Mouse (Mus musculus) cortical plate, adult 2 months (tissue): ENCODE results near the gene Gkn3. TPM values are rescaled to one million over a fixed set of nuclear protein-coding genes. Genes with fewer than 3 reads are reported as not detected.
A peak's percentile ranks its signal among the peaks of the same experiment; 100 is the strongest.

Experiments
- H3K27ac ChIP-seq: fragments of 200-500 bp; 2 replicates; pipeline ENCODE4 v1.5.1; 2012; ENCODE audit warnings: low read length, control low read depth, inconsistent platforms; ENCODE audit not compliant: insufficient read depth
- H3K4me1 ChIP-seq: fragments of 200-500 bp; 2 replicates; pipeline ENCODE4 v1.6.1; 2011; ENCODE audit warnings: low read length; ENCODE audit not compliant: control insufficient read depth, insufficient read depth
- H3K4me3 ChIP-seq: fragments of 200-500 bp; 2 replicates; pipeline ENCODE4 v1.5.1; 2011; ENCODE audit warnings: mild to moderate bottlenecking, low read length, control low read depth; ENCODE audit not compliant: insufficient read depth
- CTCF ChIP-seq: fragments of 200-500 bp; IDR thresholded peaks from 2 replicates; pipeline ENCODE4 v1.5.1; 2011; ENCODE audit warnings: mild to moderate bottlenecking, control low read depth, low read length; ENCODE audit not compliant: insufficient read depth; ENCODE audit errors: extremely low read depth
- POLR2A ChIP-seq: fragments of 200-500 bp; IDR thresholded peaks from 2 replicates; pipeline ENCODE4 v1.6.1; 2011; ENCODE audit warnings: mild to moderate bottlenecking, low read length, control low read depth; ENCODE audit not compliant: insufficient read depth; ENCODE audit errors: extremely low read depth
- polyA plus RNA-seq: library from polyadenylated mRNA; depleted of rRNA; stranded (reverse); fragments of >200 nt; gene quantifications from 2 replicates; pipeline ENCODE4 v1.2.3, GENCODE M21; 2012; rRNA removed

Gene Gkn3
- polyA plus RNA-seq, 1 experiment = 42.8 TPM

GRCm38 (mm10) chr6:87373057-87373456 lies 15.7 kb downstream of the Gkn3 start, which contains the start of gene Gkn2:
Gene Gkn2, plus strand, starts transcription at chr6:87373357.
- TF ChIP-seq CTCF (no peak), POLR2A (no peak)
- H3K4me1 ChIP-seq = peaks cover 5% of the 10 kb centered on the region

GRCm38 (mm10) chr6:87369223-87369622 lies 19.5 kb downstream of the Gkn3 start:
- peak overlapping the region; percentile 7; the same call in 1 of the 2 replicates for H3K27ac ChIP-seq
- TF ChIP-seq CTCF (no peak), POLR2A (no peak)

More at GRCm38 (mm10) chr6:87373057-87373456, 15.7 kb downstream of the Gkn3 start, which contains the start of gene Gkn2:
- Histone ChIP-seq H3K27ac (no peak within 1 kb of the TSS), H3K4me3 (no peak within 1 kb of the TSS)

GRCm38 (mm10) chr6:87354441-87354840 lies 34.3 kb downstream of the Gkn3 start:
- H3K27ac ChIP-seq = no peak overlapping the region
- TF ChIP-seq CTCF (no peak), POLR2A (no peak)
- H3K4me1 ChIP-seq = no peaks in the 10 kb centered on the region
- H3K4me3 ChIP-seq = no peak overlapping the region

More at GRCm38 (mm10) chr6:87369223-87369622, 19.5 kb downstream of the Gkn3 start:
- no peak overlapping the region for H3K4me3 ChIP-seq
- peaks cover 5% of the 10 kb centered on the region for H3K4me1 ChIP-seq

GRCm38 (mm10) chr6:87350829-87351228 lies 37.9 kb downstream of the Gkn3 start, which contains the start of gene Gkn1:
Gene Gkn1, minus strand, starts transcription at chr6:87350942.
- H3K4me3 ChIP-seq = no peak within 1 kb of the TSS
- H3K4me1 ChIP-seq = no peaks in the 10 kb centered on the region
- TF ChIP-seq CTCF (no peak), POLR2A (no peak)
- H3K27ac ChIP-seq = no peak within 1 kb of the TSS

GRCm38 (mm10) chr6:87335935-87336295 lies 52.8 kb downstream of the Gkn3 start:
- no peak overlapping the region for H3K27ac ChIP-seq
- H3K4me3 ChIP-seq = peak overlapping the region; percentile 66; the same call in 1 of the 2 replicates
- TF ChIP-seq CTCF (no peak), POLR2A (no peak)
- H3K4me1 ChIP-seq = peaks cover 3% of the 10 kb centered on the region; the same call in 1 of the 2 replicates

GRCm38 (mm10) chr6:87335091-87335934 lies 53.4 kb downstream of the Gkn3 start, which contains the start of gene Antxr1:
Gene Antxr1, minus strand, starts transcription at chr6:87335821.
- TF ChIP-seq CTCF (peak; percentile 35; the same call in 1 of the 2 replicates), POLR2A (no peak)
- H3K4me3 ChIP-seq = peak within 1 kb of the TSS; percentile 66

GRCm38 (mm10) chr6:87334361-87335090 lies 54.2 kb downstream of the Gkn3 start:
- Histone ChIP-seq H3K4me3 (peak overlapping the region; percentile 66), H3K27ac (no peak overlapping the region), H3K4me1 (peaks cover 3% of the 10 kb centered on the region; the same call in 1 of the 2 replicates)
- TF ChIP-seq CTCF = peak; percentile 11; the same call in 1 of the 2 replicates
- TF ChIP-seq POLR2A = 0 out of 2 replicates have a peak, but pooled peaks have one; percentile 34

More at GRCm38 (mm10) chr6:87335091-87335934, 53.4 kb downstream of the Gkn3 start, which contains the start of gene Antxr1:
- Histone ChIP-seq H3K27ac (peak within 1 kb of the TSS; percentile 86), H3K4me1 (peaks cover 3% of the 10 kb centered on the region; the same call in 1 of the 2 replicates)

Other genes starting within 250 kb of the Gkn3 start
- gene Antxr1, start 53.1 kb downstream of the Gkn3 start, polyA plus RNA-seq = 10.5 and 10.9 TPM in 2 replicates
- gene Gkn1, start 38.0 kb downstream of the Gkn3 start, polyA plus RNA-seq = 0.13 and 0.17 TPM in 2 replicates
- gene Gkn2, start 15.6 kb downstream of the Gkn3 start, polyA plus RNA-seq = not detected in 2 replicates
- not detected in 2 replicates for gene Bmp10, start 40.1 kb upstream of the Gkn3 start, polyA plus RNA-seq
- 6.2 and 7.0 TPM in 2 replicates for gene Arhgap25, start 144.3 kb upstream of the Gkn3 start, polyA plus RNA-seq
- 0.04 and 0.13 TPM in 2 replicates for gene Prokr1, start 201.8 kb upstream of the Gkn3 start, polyA plus RNA-seq